Mouse (Mus musculus) hindbrain, embryonic 13.5 days (tissue): ENCODE results near the gene Dnhd1. TPM values are rescaled to one million over a fixed set of nuclear protein-coding genes. Genes with fewer than 3 reads are reported as not detected.
"Not testable (repeated sequence)": the region's sequence is repeated elsewhere in the genome, so short reads cannot be mapped to it uniquely, and the experiment has no call there.

Experiments
- ATAC-seq: fragments of 200-750 bp; cut with Nextera tagmentation; 2 replicates; pipeline ENCODE4 v1.8.0; 2017; ENCODE audit warnings: moderate TSS enrichment; ENCODE audit not compliant: low FRiP score
- H3K27ac ChIP-seq: fragments of 300-500 bp; sonication (generic); 2 replicates; pipeline ENCODE4 v1.5.1; 2015; ENCODE audit warnings: inconsistent platforms, mild to moderate bottlenecking, moderate library complexity
- H3K27me3 ChIP-seq: fragments of 300-500 bp; sonication (generic); 2 replicates; pipeline ENCODE4 v1.6.1; 2015; ENCODE audit warnings: mild to moderate bottlenecking, inconsistent platforms
- H3K36me3 ChIP-seq: fragments of 300-500 bp; sonication (generic); 2 replicates; pipeline ENCODE4 v1.6.1; 2015; ENCODE audit warnings: mild to moderate bottlenecking, inconsistent platforms
- H3K4me1 ChIP-seq: fragments of 300-500 bp; sonication (generic); replicated peaks from 2 replicates; pipeline ENCODE4 v1.6.1; 2015; ENCODE audit warnings: inconsistent platforms
- H3K4me2 ChIP-seq: fragments of 300-500 bp; sonication (generic); 2 replicates; pipeline ENCODE4 v1.6.1; 2015; ENCODE audit warnings: inconsistent platforms, mild to moderate bottlenecking, moderate library complexity
- H3K4me3 ChIP-seq: fragments of 300-500 bp; sonication (generic); 2 replicates; pipeline ENCODE4 v1.5.1; 2015; ENCODE audit warnings: mild to moderate bottlenecking, inconsistent platforms
- H3K9ac ChIP-seq: fragments of 300-500 bp; sonication (generic); 2 replicates; pipeline ENCODE4 v1.6.1; 2015; ENCODE audit warnings: mild to moderate bottlenecking, inconsistent platforms
- H3K9me3 ChIP-seq: fragments of 300-500 bp; sonication (generic); 2 replicates; pipeline ENCODE4 v1.6.1; 2016; ENCODE audit warnings: inconsistent platforms
- WGBS: fragments of 180-500 bp; shearing (Covaris S2); methylation state at CpG from one replicate; pipeline ENCODE4 v1.1.7; 2015; 5-methylcytosine and 5-hydroxymethylcytosine counted together
- polyA plus RNA-seq: library from polyadenylated mRNA; unstranded; fragments of >200 nt; fragmentation: Nextera tagmentation; extraction: Ambion mirVana; gene quantifications from 2 replicates; pipeline ENCODE4 v1.2.1, GENCODE M21; 2015

Dnhd1 gene
- polyA plus RNA-seq, 1 experiment from 2014 or later: 1.1 TPM

- Histone ChIP-seq H3K9ac (peak overlapping the region; percentile 91), H3K4me1 (peaks cover 35% of the 10 kb centered on the region), H3K4me2 (peak overlapping the region; percentile 90), H3K4me3 (peak overlapping the region; percentile 80), H3K36me3 (peaks cover 50% of the 10 kb centered on the region)
- H3K27ac ChIP-seq, H3K9me3 ChIP-seq, ATAC-seq, H3K27me3 ChIP-seq: not testable (repeated sequence)
- 66% methylated on average over 4 of the region's 4 CpGs for WGBS
Measured at GRCm38 (mm10) chr7:105735464-105735863, 84.8 kb downstream of the Dnhd1 start.

GRCm38 (mm10) chr7:105736264-105736901, 85.8 kb downstream of the Dnhd1 start, which contains the start of gene Ilk:
Gene Ilk (plus strand): TSS chr7:105736592.
- H3K4me3 ChIP-seq: peak within 1 kb of the TSS; percentile 80
- under 1% methylated on average over 56 of the region's 62 CpGs for WGBS

GRCm38 (mm10) chr7:105736911-105737521, 86.4 kb downstream of the Dnhd1 start, which contains the start of gene Rrp8:
Gene Rrp8 (minus strand): TSS chr7:105737385.
- Histone ChIP-seq H3K27ac (peak within 1 kb of the TSS; percentile 81), H3K4me3 (peak within 1 kb of the TSS; percentile 80), H3K9me3 (no peaks in the 10 kb centered on the region), H3K4me1 (peaks cover 35% of the 10 kb centered on the region), H3K4me2 (peak within 1 kb of the TSS; percentile 90), H3K9ac (peak within 1 kb of the TSS; percentile 91), H3K36me3 (peaks cover 50% of the 10 kb centered on the region), H3K27me3 (no peaks in the 10 kb centered on the region)
- 0 out of 2 replicates have a peak, but pooled peaks have one; percentile 7 for ATAC-seq
- WGBS: under 1% methylated on average over 30 of the region's 30 CpGs

More at GRCm38 (mm10) chr7:105736264-105736901, 85.8 kb downstream of the Dnhd1 start, which contains the start of gene Ilk:
- H3K27me3 ChIP-seq: no peaks in the 10 kb centered on the region
- H3K27ac ChIP-seq: peak within 1 kb of the TSS; percentile 81
- H3K4me1 ChIP-seq: peaks cover 35% of the 10 kb centered on the region
- H3K4me2 ChIP-seq: peak within 1 kb of the TSS; percentile 90
- peaks cover 50% of the 10 kb centered on the region for H3K36me3 ChIP-seq
- no peaks in the 10 kb centered on the region for H3K9me3 ChIP-seq
- peak within 1 kb of the TSS; percentile 91 for H3K9ac ChIP-seq
- ATAC-seq: peak; percentile 96

GRCm38 (mm10) chr7:105737648-105738047, 87.0 kb downstream of the Dnhd1 start:
- Histone ChIP-seq H3K9ac (peak overlapping the region; percentile 91), H3K27me3 (no peaks in the 10 kb centered on the region), H3K9me3 (no peaks in the 10 kb centered on the region), H3K36me3 (peaks cover 50% of the 10 kb centered on the region), H3K27ac (no peak overlapping the region), H3K4me1 (peaks cover 35% of the 10 kb centered on the region), H3K4me3 (peak overlapping the region; percentile 80), H3K4me2 (peak overlapping the region; percentile 90)
- WGBS: 36% methylated on average over 3 of the region's 3 CpGs
- ATAC-seq: no peak

- H3K4me3 ChIP-seq: 0 out of 2 replicates have a peak overlapping the region, but pooled peaks have one; percentile 4
Measured at GRCm38 (mm10) chr7:105738286-105738685, 87.7 kb downstream of the Dnhd1 start.

GRCm38 (mm10) chr7:105738948-105739347, 88.3 kb downstream of the Dnhd1 start:
- peak overlapping the region; percentile 44; the same call in 1 of the 2 replicates for H3K27ac ChIP-seq
- H3K4me1 ChIP-seq: peaks cover 45% of the 10 kb centered on the region
- peak overlapping the region; percentile 90 for H3K4me2 ChIP-seq
- H3K4me3 ChIP-seq: no peak overlapping the region
- no peaks in the 10 kb centered on the region for H3K27me3 ChIP-seq
- 38% methylated on average over 3 of the region's 3 CpGs for WGBS
- peak overlapping the region; percentile 13; the same call in 1 of the 2 replicates for H3K9ac ChIP-seq
- H3K36me3 ChIP-seq: peaks cover 42% of the 10 kb centered on the region
- no peaks in the 10 kb centered on the region for H3K9me3 ChIP-seq
- ATAC-seq: no peak

More at GRCm38 (mm10) chr7:105738286-105738685, 87.7 kb downstream of the Dnhd1 start:
- Histone ChIP-seq H3K4me2 (peak overlapping the region; percentile 90), H3K9me3 (no peaks in the 10 kb centered on the region), H3K27me3 (no peaks in the 10 kb centered on the region), H3K36me3 (peaks cover 49% of the 10 kb centered on the region), H3K9ac (0 out of 2 replicates have a peak overlapping the region, but pooled peaks have one; percentile 13), H3K4me1 (peaks cover 41% of the 10 kb centered on the region), H3K27ac (no peak overlapping the region)
- ATAC-seq: no peak
- 89% methylated on average over 2 of the region's 2 CpGs for WGBS

GRCm38 (mm10) chr7:105740089-105740795, 89.6 kb downstream of the Dnhd1 start:
- no peak overlapping the region for H3K4me2 ChIP-seq
- 82% methylated on average over 13 of the region's 13 CpGs for WGBS
- H3K9me3 ChIP-seq: no peaks in the 10 kb centered on the region
- H3K27me3 ChIP-seq: no peaks in the 10 kb centered on the region
- peaks cover 44% of the 10 kb centered on the region for H3K4me1 ChIP-seq
- no peak overlapping the region for H3K27ac ChIP-seq
- H3K36me3 ChIP-seq: peaks cover 35% of the 10 kb centered on the region
- no peak overlapping the region for H3K9ac ChIP-seq
- no peak overlapping the region for H3K4me3 ChIP-seq
- ATAC-seq: no peak

- Histone ChIP-seq H3K4me3 (no peak overlapping the region), H3K36me3 (peaks cover 35% of the 10 kb centered on the region), H3K4me2 (no peak overlapping the region), H3K9ac (no peak overlapping the region), H3K4me1 (peaks cover 38% of the 10 kb centered on the region), H3K27me3 (no peaks in the 10 kb centered on the region), H3K9me3 (no peaks in the 10 kb centered on the region), H3K27ac (no peak overlapping the region)
- WGBS: 91% methylated on average over 6 of the region's 6 CpGs
- no peak for ATAC-seq
Measured at GRCm38 (mm10) chr7:105740851-105741250, 90.2 kb downstream of the Dnhd1 start.

- H3K9me3 ChIP-seq: no peaks in the 10 kb centered on the region
- peaks cover 45% of the 10 kb centered on the region for H3K36me3 ChIP-seq
- no peak overlapping the region for H3K27ac ChIP-seq
- H3K4me2 ChIP-seq: no peak overlapping the region
- WGBS: 96% methylated on average over 9 of the region's 9 CpGs
- no peaks in the 10 kb centered on the region for H3K27me3 ChIP-seq
- H3K4me3 ChIP-seq: no peak overlapping the region
- ATAC-seq: no peak
- peaks cover 35% of the 10 kb centered on the region for H3K4me1 ChIP-seq
- no peak overlapping the region for H3K9ac ChIP-seq
Measured at GRCm38 (mm10) chr7:105741978-105742377, 91.4 kb downstream of the Dnhd1 start.

- Histone ChIP-seq H3K4me3 (peak overlapping the region; percentile 96), H3K36me3 (peaks cover 52% of the 10 kb centered on the region), H3K4me2 (peak overlapping the region; percentile 92)
Measured at GRCm38 (mm10) chr7:105742539-105743215, 92.0 kb downstream of the Dnhd1 start.

GRCm38 (mm10) chr7:105743246-105743925, 92.8 kb downstream of the Dnhd1 start:
- not testable (repeated sequence) for H3K27me3 ChIP-seq, ATAC-seq, H3K9me3 ChIP-seq
- 34% methylated on average over 20 of the region's 20 CpGs for WGBS
- peak overlapping the region; percentile 97 for H3K9ac ChIP-seq
- peaks cover 23% of the 10 kb centered on the region for H3K4me1 ChIP-seq
- H3K4me3 ChIP-seq: peak overlapping the region; percentile 96
- H3K36me3 ChIP-seq: peaks cover 59% of the 10 kb centered on the region
- peak overlapping the region; percentile 92 for H3K4me2 ChIP-seq
- H3K27ac ChIP-seq: peak overlapping the region; percentile 86

More at GRCm38 (mm10) chr7:105742539-105743215, 92.0 kb downstream of the Dnhd1 start:
- not testable (repeated sequence) for H3K9ac ChIP-seq, H3K27ac ChIP-seq, ATAC-seq, H3K9me3 ChIP-seq, H3K27me3 ChIP-seq
- H3K4me1 ChIP-seq: peaks cover 29% of the 10 kb centered on the region
- 81% methylated on average over 7 of the region's 7 CpGs for WGBS
